Mouse (Mus musculus) left cerebral cortex, adult 2 months (tissue): ENCODE results near the gene Nepro. TPM values are rescaled to one million over a fixed set of nuclear protein-coding genes. Genes with fewer than 3 reads are reported as not detected.

Experiments
- DNase-seq, 2 experiments: peaks; one replicate each; pipeline ENCODE4 v3.0.0; 2021 to 2022; ENCODE audit warnings: low spot score in 2 of 2, mixed read lengths in 1 of 2; ENCODE audit errors: extremely low spot score in 1 of 2
- H3K27ac ChIP-seq: fragments of 200-600 bp; 2 replicates; pipeline ENCODE4 v1.8.1; 2022
- H3K4me3 ChIP-seq: fragments of 200-600 bp; 2 replicates; pipeline ENCODE4 v1.8.1; 2022
- CTCF ChIP-seq: fragments of 200-600 bp; IDR thresholded peaks from 2 replicates; pipeline ENCODE4 v1.8.1; 2022; ENCODE audit warnings: antibody characterized with exemption, mild to moderate bottlenecking, moderate library complexity
- intact Hi-C: fragments of 180-260 bp; cut with DNase I; formaldehyde crosslinking; loops from one replicate; pipeline ENCODE4 v1.15.1; 2025
- total RNA-seq, 2 experiments: library from RNA; stranded (reverse); gene quantifications; 2 replicates each; pipeline ENCODE4 v1.2.3; 2021

The Nepro gene
- total RNA-seq, 2 experiments from 2014 or later = 4.8 to 5.0 TPM

- peak overlapping the region; percentile 9; the same call in 1 of the 2 replicates for H3K27ac ChIP-seq
Observed at GRCm38 (mm10) chr16:44717141-44717634, 6.9 kb upstream of the Nepro start.

GRCm38 (mm10) chr16:44717838-44718237, 6.3 kb upstream of the Nepro start:
- peak; percentile 58 for TF ChIP-seq CTCF
- intact Hi-C loops = loop anchor here (10.0 kb wide), 1 partner anchor 233 kb away; no protein-coding TSS in a partner anchor
- H3K27ac ChIP-seq = no peak overlapping the region
- no peak for DNase-seq
- H3K4me3 ChIP-seq = no peak overlapping the region

More at GRCm38 (mm10) chr16:44717141-44717634, 6.9 kb upstream of the Nepro start:
- no peak for TF ChIP-seq CTCF
- intact Hi-C loops = loop anchor here (10.0 kb wide), 1 partner anchor 232 kb away; no protein-coding TSS in a partner anchor
- no peak for DNase-seq
- H3K4me3 ChIP-seq = no peak overlapping the region

DNA sequence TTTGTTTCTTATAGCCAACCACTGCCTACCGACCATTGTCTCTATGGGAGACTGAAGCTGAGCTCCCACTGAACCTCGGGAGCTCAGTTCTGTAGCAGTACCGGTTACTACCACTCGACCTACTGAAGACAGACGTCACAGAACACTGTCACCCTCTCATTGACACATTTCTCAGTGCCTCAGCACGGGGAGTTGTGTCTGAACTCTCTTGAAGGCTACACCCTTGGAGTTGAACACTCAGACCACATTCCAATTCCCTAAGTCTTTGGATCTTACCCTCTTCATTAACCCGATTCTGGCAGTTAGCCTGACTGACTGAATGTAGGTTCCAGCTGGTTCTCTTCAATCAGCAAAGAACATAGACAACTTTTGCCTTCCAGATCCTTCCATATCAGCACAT, 4.8 kb upstream of the Nepro start:
- TF ChIP-seq CTCF = no peak
- no peak overlapping the region for H3K4me3 ChIP-seq
- intact Hi-C loops = loop anchor here (10.0 kb wide), 1 partner anchor 235 kb away; no protein-coding TSS in a partner anchor

GRCm38 (mm10) chr16:44720518-44720917, 3.6 kb upstream of the Nepro start:
- TF ChIP-seq CTCF = peak; percentile 60
- Histone ChIP-seq H3K4me3 (no peak overlapping the region), H3K27ac (no peak overlapping the region)
- no peak for DNase-seq
- intact Hi-C loops = no loop called here

More for the DNA sequence above, 4.8 kb upstream of the Nepro start:
- no peak for DNase-seq
- H3K27ac ChIP-seq = no peak overlapping the region

- intact Hi-C loops = no loop called here
Observed at GRCm38 (mm10) chr16:44722666-44723065, 1.4 kb upstream of the Nepro start.

GRCm38 (mm10) chr16:44724847-44725246, 746 bp downstream of the Nepro start:
- H3K27ac ChIP-seq = peak overlapping the region; percentile 95
- intact Hi-C loops = loop anchor here (1.0 to 2.0 kb wide), 4 partner anchors 21 to 399 kb away; partner anchors contain the start of gene Gtpbp8
- peak in 1 of 2 experiments; percentile 36 for DNase-seq
- H3K4me3 ChIP-seq = peak overlapping the region; percentile 93
- no peak for TF ChIP-seq CTCF

More at GRCm38 (mm10) chr16:44722666-44723065, 1.4 kb upstream of the Nepro start:
- Histone ChIP-seq H3K27ac (no peak overlapping the region), H3K4me3 (no peak overlapping the region)
- no peak for DNase-seq
- no peak for TF ChIP-seq CTCF

DNA sequence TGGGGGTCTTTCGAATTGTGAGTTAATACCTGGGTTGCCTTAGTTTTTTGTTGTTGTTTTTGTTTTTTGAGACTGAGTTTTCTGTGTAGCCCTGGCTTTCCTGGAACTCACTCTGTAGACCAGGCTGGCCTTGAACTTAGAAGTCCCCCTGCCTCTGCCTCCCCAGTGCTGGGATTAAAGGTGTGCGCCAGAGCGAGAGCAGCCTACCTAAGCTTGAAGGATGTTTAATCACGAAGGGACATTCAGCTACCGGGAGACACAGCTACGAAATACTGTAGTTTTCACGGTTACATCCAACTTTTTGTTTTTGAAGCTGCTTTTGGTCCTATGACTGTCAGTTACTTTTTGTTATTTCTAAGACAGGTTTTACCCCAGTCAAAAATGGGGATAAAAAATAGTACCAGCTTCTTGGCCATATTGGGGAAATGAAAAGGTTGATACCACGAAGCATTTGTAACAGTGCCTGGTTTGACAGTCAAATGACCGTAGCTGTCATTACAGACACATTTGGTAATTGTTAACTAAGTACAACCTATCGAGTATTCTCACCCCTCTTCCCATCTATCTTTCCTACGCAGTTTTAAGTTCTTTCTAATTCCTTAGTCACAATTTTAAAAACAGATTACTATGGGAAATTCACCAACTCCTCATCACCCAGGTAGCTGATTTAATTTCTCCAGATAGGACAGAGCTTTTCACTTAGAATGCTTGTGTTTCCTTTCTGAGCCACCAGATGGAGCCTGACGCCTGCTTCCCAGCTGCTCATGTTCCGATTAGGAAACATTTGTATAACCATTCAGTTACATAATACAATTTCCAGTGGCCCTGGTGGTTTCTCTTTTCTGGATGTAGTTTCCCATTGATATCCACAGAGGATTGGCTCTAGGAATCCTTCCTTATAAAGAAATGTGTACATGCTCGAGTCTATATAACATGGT, 1.5 kb downstream of the Nepro start:
- H3K4me3 ChIP-seq = peak overlapping the region; percentile 93
- peak overlapping the region; percentile 95 for H3K27ac ChIP-seq
- intact Hi-C loops = loop anchor here (1.0 to 2.0 kb wide), 3 partner anchors 37 to 399 kb away; no protein-coding TSS in a partner anchor
- peak; percentile 74 to 82 for DNase-seq
- peak; percentile 93 for TF ChIP-seq CTCF

GRCm38 (mm10) chr16:44727525-44727924, 3.4 kb downstream of the Nepro start:
- DNase-seq = no peak
- Histone ChIP-seq H3K4me3 (no peak overlapping the region), H3K27ac (no peak overlapping the region)
- no peak for TF ChIP-seq CTCF
- intact Hi-C loops = no loop called here

- DNase-seq = no peak
- intact Hi-C loops = no loop called here
- no peak overlapping the region for H3K4me3 ChIP-seq
- no peak for TF ChIP-seq CTCF
- no peak overlapping the region for H3K27ac ChIP-seq
Observed at GRCm38 (mm10) chr16:44734059-44734458, 10.0 kb downstream of the Nepro start.

GRCm38 (mm10) chr16:44735676-44736075, 11.6 kb downstream of the Nepro start:
- no peak for TF ChIP-seq CTCF

GRCm38 (mm10) chr16:44736118-44736517, 12.0 kb downstream of the Nepro start:
- Histone ChIP-seq H3K27ac (no peak overlapping the region), H3K4me3 (no peak overlapping the region)
- no peak for DNase-seq
- no peak for TF ChIP-seq CTCF
- intact Hi-C loops = no loop called here

More at GRCm38 (mm10) chr16:44735676-44736075, 11.6 kb downstream of the Nepro start:
- DNase-seq = no peak
- no peak overlapping the region for H3K4me3 ChIP-seq
- no peak overlapping the region for H3K27ac ChIP-seq
- intact Hi-C loops = no loop called here

- intact Hi-C loops = loop anchor here (1.0 kb wide), 1 partner anchor 348 kb away; no protein-coding TSS in a partner anchor
- no peak overlapping the region for H3K27ac ChIP-seq
- TF ChIP-seq CTCF = peak; percentile 40
- no peak overlapping the region for H3K4me3 ChIP-seq
- DNase-seq = no peak
Observed at GRCm38 (mm10) chr16:44742753-44743152, 18.7 kb downstream of the Nepro start.
